9 mouse cellular contexts compared by ENCODE assay signal in the genomic region with DNA sequence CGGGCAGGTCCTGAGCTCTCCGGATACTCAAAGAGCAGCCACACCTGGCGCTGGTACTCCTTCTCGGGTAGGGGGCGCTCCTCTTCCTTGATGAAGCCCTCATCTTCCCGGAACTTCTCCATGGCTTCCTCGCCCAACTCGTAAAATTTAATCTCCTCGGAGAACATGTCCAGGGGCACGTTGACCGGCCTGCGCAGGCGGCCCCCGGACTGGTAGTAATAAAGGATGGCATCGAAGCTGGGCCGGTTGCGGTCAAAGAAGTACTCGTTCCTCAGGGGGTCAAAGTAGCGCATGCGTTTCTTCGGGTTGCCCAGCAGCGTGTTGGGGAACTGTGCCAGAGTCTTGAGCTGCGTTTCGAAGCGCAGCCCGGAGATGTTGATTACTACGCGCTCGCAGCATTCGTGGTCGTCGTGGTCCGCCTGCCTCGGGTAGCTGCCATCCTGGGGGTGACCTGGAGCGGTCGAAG. TPM values are rescaled to one million over a fixed set of nuclear protein-coding genes. Genes with fewer than 3 reads are reported as not detected.
DNase-seq lines count a peak whose midpoint lies in the region; ATAC-seq lines count a peak whose summit lies in the region.
"Had no signal": no experiment of that assay in that cellular context is flagged by ENCODE, and none has a peak within 500 bp of the region (broad histone marks: within the 10 kb centered on the region; RNA-seq: fewer than 3 reads in every experiment).

No protein-coding gene starts in this region.

- H3K27me3 ChIP-seq in heart, embryonic 10.5 days (ENCODE audit: insufficient read depth, poor library complexity, severe bottlenecking): peaks cover 98% of the 10 kb centered on the region
- H3K27me3 ChIP-seq in kidney, embryonic 15.5 days: peaks cover 94% of the 10 kb centered on the region

- no peak for ATAC-seq in kidney, embryonic 15.5 days (replicated peaks; ENCODE audit: low FRiP score)

- DNase-seq in heart, embryonic 10.5 days (ENCODE audit: low spot score): no peak
- DNase-seq in heart, adult 8-10 months (ENCODE audit: low spot score): no peak
- peak; percentile 82 for DNase-seq in cerebellum, adult 9-11 months
- peak; percentile 22 to 39 for DNase-seq in frontal cortex, postnatal 10 days (ENCODE audit: low spot score in 2 of 2)
- peak; percentile 15 for DNase-seq in liver
- peak; percentile 66 to 68 for DNase-seq in right cerebral cortex, adult 2 months (ENCODE audit: low spot score in 2 of 2)
- no peak for DNase-seq in ovary, postnatal 14 days (ENCODE audit: low spot score)

- H3K9ac ChIP-seq in kidney, embryonic 15.5 days: no peak overlapping the region

- H3K9me3 ChIP-seq in heart, embryonic 10.5 days: no peaks in the 10 kb centered on the region
- H3K9me3 ChIP-seq in kidney, embryonic 15.5 days (replicated peaks): no peaks in the 10 kb centered on the region

- no peaks in the 10 kb centered on the region for H3K36me3 ChIP-seq in heart, embryonic 10.5 days
- no peaks in the 10 kb centered on the region for H3K36me3 ChIP-seq in kidney, embryonic 15.5 days

- peak overlapping the region; percentile 98 for H3K4me2 ChIP-seq in kidney, embryonic 15.5 days

- peaks cover 32% of the 10 kb centered on the region for H3K4me1 ChIP-seq in heart, embryonic 10.5 days
- H3K4me1 ChIP-seq in kidney, embryonic 15.5 days: peaks cover 39% of the 10 kb centered on the region

- whole genome bisulfite sequencing in heart, embryonic 10.5 days: 2% methylated on average over 36 of the region's 36 CpGs
- 1% methylated on average over 36 of the region's 36 CpGs for WGBS in kidney, embryonic 15.5 days

- H3K27ac ChIP-seq in heart, embryonic 10.5 days: no peak overlapping the region
- no peak overlapping the region for H3K27ac ChIP-seq in kidney, embryonic 15.5 days

- H3K4me3 ChIP-seq in heart, embryonic 10.5 days: peak overlapping the region; percentile 65
- peak overlapping the region; percentile 53 for H3K4me3 ChIP-seq in kidney, embryonic 15.5 days (replicated peaks)

RNA-seq across cellular contexts. Expression of gene Kcna1, which starts 3.3 kb away (rescaled TPM):
- polyA plus RNA-seq in heart, embryonic 10.5 days (2016; fragmentation: Nextera tagmentation; extraction: Ambion mirVana): 0.25 and 0.38 TPM in 2 replicates
- total RNA-seq in heart, adult 8-10 months (2022): 1 to 10 TPM; 1.8 to 2.7 (median 2.1) TPM
- 0.48 and 0.50 TPM in 2 replicates for polyA plus RNA-seq in kidney, embryonic 15.5 days (2015; fragmentation: Nextera tagmentation; extraction: Ambion mirVana)
- total RNA-seq: CH12.LX had no signal

Comparison
In these comparisons a context has a peak if more than half of its experiments do, and no peak if none do; other contexts are left out.
1. DNase-seq: peak in cerebellum, adult 9-11 months (single experiment), frontal cortex, postnatal 10 days (2 of 2), liver (single experiment) and right cerebral cortex, adult 2 months (2 of 2); none in heart, embryonic 10.5 days (single experiment), heart, adult 8-10 months (single experiment) and ovary, postnatal 14 days (single experiment).